Mouse (Mus musculus) adrenal gland, adult 8-10 months (tissue): ENCODE measurements around the gene Mogs. TPM values are rescaled to one million over a fixed set of nuclear protein-coding genes. Genes with fewer than 3 reads are reported as not detected.
"Not testable (repeated sequence)": the region's sequence is repeated elsewhere in the genome, so short reads cannot be mapped to it uniquely, and the experiment has no call there.

Source experiments
- DNase-seq: peaks from one replicate; pipeline ENCODE4 v3.0.0; 2022
- microRNA-seq, 2 experiments: library from miRNA; unstranded; fragments of <30 nt; microRNA quantifications; one replicate each; pipeline ENCODE4 v1.2.0; 2022
- total RNA-seq, 4 experiments: library from RNA; stranded (reverse); gene quantifications; 2 replicates each; pipeline ENCODE4 v1.2.4; 2022

The Mogs gene
- total RNA-seq, 4 experiments from 2014 or later: 45.9 to 91.9 (median 62.8) TPM

- no peak for DNase-seq
These were observed 36.4 kb downstream of the Mogs start for GRCm38 (mm10) chr6:83151721-83152120.

- no peak for DNase-seq
These were observed 37.7 kb downstream of the Mogs start for GRCm38 (mm10) chr6:83153038-83153437.

- no peak for DNase-seq
These were observed 38.2 kb downstream of the Mogs start for GRCm38 (mm10) chr6:83153485-83153884.

GRCm38 (mm10) chr6:83155552-83156238, 40.4 kb downstream of the Mogs start:
- no peak for DNase-seq

GRCm38 (mm10) chr6:83156259-83156684, 41.0 kb downstream of the Mogs start, which contains the start of the genes Wdr54 and 1700003E16Rik:
Gene Wdr54 (minus strand): TSS chr6:83156397.
Gene 1700003E16Rik (plus strand): TSS chr6:83156404.
- no peak for DNase-seq

GRCm38 (mm10) chr6:83159456-83159855, 44.2 kb downstream of the Mogs start:
- not testable (repeated sequence) for DNase-seq

- DNase-seq: no peak
These were observed 46.1 kb downstream of the Mogs start for GRCm38 (mm10) chr6:83161442-83161841.

GRCm38 (mm10) chr6:83161921-83162641, 46.8 kb downstream of the Mogs start:
- DNase-seq: peak; percentile 48

- peak; percentile 51 for DNase-seq
These were observed 47.4 kb downstream of the Mogs start for GRCm38 (mm10) chr6:83162701-83163100.

- no peak for DNase-seq
These were observed 49.8 kb downstream of the Mogs start for GRCm38 (mm10) chr6:83165026-83165606.

GRCm38 (mm10) chr6:83165607-83166242, 50.4 kb downstream of the Mogs start, which contains the start of gene Dctn1:
Gene Dctn1 (plus strand): TSS chr6:83165920.
- peak; percentile 94 for DNase-seq

GRCm38 (mm10) chr6:83166243-83166630, 50.9 kb downstream of the Mogs start:
- DNase-seq: no peak

Small RNAs within 50 kb of the gene (microRNA-seq; reads per million reads assigned to microRNA genes)
- gene Mir3470a: 0 reads per million in 2 experiments

Other genes starting within 250 kb of the Mogs start
- 1 to 10 TPM in 3 of 4 experiments, under 1 TPM in 1; 0.96 to 2.5 (median 1.4) TPM for gene Sema4f, start 175.7 kb upstream of the Mogs start, total RNA-seq
- gene M1ap, start 168.6 kb upstream of the Mogs start, total RNA-seq: not detected
- gene Dok1, start 82.0 kb upstream of the Mogs start, total RNA-seq: 10 to 100 TPM; 12.7 to 13.8 (median 13.4) TPM
- 1 to 10 TPM; 2.2 to 4.8 (median 4.1) TPM for gene Loxl3, start 81.3 kb upstream of the Mogs start, total RNA-seq
- gene Aup1, start 61.0 kb upstream of the Mogs start, total RNA-seq: 100 to 1,000 TPM; 184 to 207 (median 192) TPM
- gene Htra2, start 60.2 kb upstream of the Mogs start, total RNA-seq: 10 to 100 TPM; 50.7 to 69.4 (median 61.0) TPM
- 1 to 10 TPM; 2.6 to 6.3 (median 4.1) TPM for gene Dqx1, start 57.7 kb upstream of the Mogs start, total RNA-seq
- 10 to 100 TPM in 3 of 4 experiments, 1 to 10 TPM in 1; 7.9 to 19.1 (median 13.3) TPM for gene Tlx2, start 45.2 kb upstream of the Mogs start, total RNA-seq
- gene Pcgf1, start 37.6 kb upstream of the Mogs start, total RNA-seq: 10 to 100 TPM; 50.4 to 79.1 (median 66.0) TPM
- gene Lbx2, start 29.1 kb upstream of the Mogs start, total RNA-seq: 10 to 100 TPM; 16.7 to 24.9 (median 19.6) TPM
- gene Ccdc142, start 13.9 kb upstream of the Mogs start, total RNA-seq: 10 to 100 TPM in 2 of 4 experiments, 1 to 10 TPM in 2; 5.3 to 14.2 (median 9.7) TPM
- gene Gm42688, start 13.9 kb upstream of the Mogs start, total RNA-seq: 10 to 100 TPM in 2 of 4 experiments, 1 to 10 TPM in 2; 5.9 to 14.3 (median 10.1) TPM
- gene Mrpl53, start 6.5 kb upstream of the Mogs start, total RNA-seq: 100 to 1,000 TPM in 1 of 4 experiments, 10 to 100 TPM in 3; 81.6 to 113 (median 89.5) TPM
- gene Wbp1, start 6.1 kb downstream of the Mogs start, total RNA-seq: 100 to 1,000 TPM; 100 to 106 (median 105) TPM
- gene Ino80b, start 9.9 kb downstream of the Mogs start, total RNA-seq: 10 to 100 TPM; 24.9 to 32.3 (median 28.0) TPM
- gene Rtkn, start 20.0 kb downstream of the Mogs start, total RNA-seq: 10 to 100 TPM; 16.4 to 34.0 (median 19.9) TPM
- gene Wdr54, start 40.9 kb downstream of the Mogs start, total RNA-seq: 1 to 10 TPM; 3.2 to 6.3 (median 5.3) TPM
- gene 1700003E16Rik, start 40.9 kb downstream of the Mogs start, total RNA-seq: 1 to 10 TPM; 1.2 to 2.6 (median 1.9) TPM
- gene Dctn1, start 50.4 kb downstream of the Mogs start, total RNA-seq: 100 to 1,000 TPM; 145 to 192 (median 162) TPM
- gene Slc4a5, start 104.3 kb downstream of the Mogs start, total RNA-seq: under 1 TPM; 0.05 to 0.09 (median 0.08) TPM
- 10 to 100 TPM; 14.4 to 19.3 (median 17.6) TPM for gene Mthfd2, start 210.4 kb downstream of the Mogs start, total RNA-seq
- 10 to 100 TPM; 66.9 to 77.3 (median 71.4) TPM for gene Mob1a, start 210.5 kb downstream of the Mogs start, total RNA-seq
- gene Bola3, start 233.7 kb downstream of the Mogs start, total RNA-seq: 100 to 1,000 TPM in 3 of 4 experiments, 10 to 100 TPM in 1; 94.1 to 174 (median 137) TPM